Mouse (Mus musculus): Measurements from ENCODE around the gene Slc24a1.
"Not testable (repeated sequence)": the region's sequence is repeated elsewhere in the genome, so short reads cannot be mapped to it uniquely, and the experiment has no call there.

Slc24a1 gene

GRCm38 (mm10) chr9:64951161-64951657 lies at the start of gene Slc24a1:
Gene Slc24a1 (minus strand): TSS chr9:64951607.
- DNase-seq (ENCODE audit: low read depth, low spot score): no peak

GRCm38 (mm10) chr9:64995464-64995863 lies 44.1 kb upstream of the Slc24a1 start:
- not testable (repeated sequence) for DNase-seq (ENCODE audit: low read depth, low spot score)

GRCm38 (mm10) chr9:64990291-64990690 lies 38.9 kb upstream of the Slc24a1 start:
- DNase-seq (ENCODE audit: low read depth, low spot score): no peak

- DNase-seq (ENCODE audit: low read depth, low spot score): no peak
Observed at GRCm38 (mm10) chr9:64988443-64988842, 37.0 kb upstream of the Slc24a1 start.

- DNase-seq (ENCODE audit: low read depth, low spot score): no peak
Observed at GRCm38 (mm10) chr9:64987651-64988050, 36.2 kb upstream of the Slc24a1 start.

- no peak for DNase-seq (ENCODE audit: low read depth, low spot score)
Observed at GRCm38 (mm10) chr9:64985807-64986206, 34.4 kb upstream of the Slc24a1 start.

GRCm38 (mm10) chr9:64985037-64985794 lies 33.8 kb upstream of the Slc24a1 start:
- DNase-seq (ENCODE audit: low read depth, low spot score): no peak

- no peak for DNase-seq (ENCODE audit: low read depth, low spot score)
Observed at GRCm38 (mm10) chr9:64981904-64982303, 30.5 kb upstream of the Slc24a1 start.

- DNase-seq (ENCODE audit: low read depth, low spot score): no peak
Observed at GRCm38 (mm10) chr9:64980548-64980947, 29.1 kb upstream of the Slc24a1 start.

GRCm38 (mm10) chr9:64960978-64961320 lies 9.5 kb upstream of the Slc24a1 start:
- no peak for DNase-seq (ENCODE audit: low read depth, low spot score)

GRCm38 (mm10) chr9:64960117-64960977 lies 8.9 kb upstream of the Slc24a1 start, which contains the start of gene Ints14:
Gene Ints14 (plus strand): TSS chr9:64960905.
- DNase-seq (ENCODE audit: low read depth, low spot score): peak; percentile 94

- no peak for DNase-seq (ENCODE audit: low read depth, low spot score)
Observed at GRCm38 (mm10) chr9:64957276-64957675, 5.9 kb upstream of the Slc24a1 start.

- DNase-seq (ENCODE audit: low read depth, low spot score): no peak
Observed at GRCm38 (mm10) chr9:64956337-64956736, 4.9 kb upstream of the Slc24a1 start.

GRCm38 (mm10) chr9:64953190-64953589 lies 1.8 kb upstream of the Slc24a1 start:
- no peak for DNase-seq (ENCODE audit: low read depth, low spot score)

- DNase-seq (ENCODE audit: low read depth, low spot score): no peak
Observed at GRCm38 (mm10) chr9:64952055-64952454, 648 bp upstream of the Slc24a1 start.

- no peak for DNase-seq (ENCODE audit: low read depth, low spot score)
Observed at GRCm38 (mm10) chr9:64947483-64948095, 3.8 kb downstream of the Slc24a1 start.

- no peak for DNase-seq (ENCODE audit: low read depth, low spot score)
Observed at GRCm38 (mm10) chr9:64943997-64944396, 7.4 kb downstream of the Slc24a1 start.

GRCm38 (mm10) chr9:64941650-64942049 lies 9.8 kb downstream of the Slc24a1 start:
- no peak for DNase-seq (ENCODE audit: low read depth, low spot score)

GRCm38 (mm10) chr9:64940731-64941346 lies 10.6 kb downstream of the Slc24a1 start:
- DNase-seq (ENCODE audit: low read depth, low spot score): no peak

- no peak for DNase-seq (ENCODE audit: low read depth, low spot score)
Observed at GRCm38 (mm10) chr9:64939790-64940189, 11.6 kb downstream of the Slc24a1 start.

- DNase-seq (ENCODE audit: low read depth, low spot score): no peak
Observed at GRCm38 (mm10) chr9:64939281-64939680, 12.1 kb downstream of the Slc24a1 start.

GRCm38 (mm10) chr9:64938535-64938934 lies 12.9 kb downstream of the Slc24a1 start:
- no peak for DNase-seq (ENCODE audit: low read depth, low spot score)

Data from retina, postnatal 7 days (tissue).